Mouse (Mus musculus): ENCODE measurements around the gene Ier5. TPM values are rescaled to one million over a fixed set of nuclear protein-coding genes. Genes with fewer than 3 reads are reported as not detected.

The Ier5 gene
- polyA plus RNA-seq, 1 experiment from 2014 or later = 6.5 TPM

DNA sequence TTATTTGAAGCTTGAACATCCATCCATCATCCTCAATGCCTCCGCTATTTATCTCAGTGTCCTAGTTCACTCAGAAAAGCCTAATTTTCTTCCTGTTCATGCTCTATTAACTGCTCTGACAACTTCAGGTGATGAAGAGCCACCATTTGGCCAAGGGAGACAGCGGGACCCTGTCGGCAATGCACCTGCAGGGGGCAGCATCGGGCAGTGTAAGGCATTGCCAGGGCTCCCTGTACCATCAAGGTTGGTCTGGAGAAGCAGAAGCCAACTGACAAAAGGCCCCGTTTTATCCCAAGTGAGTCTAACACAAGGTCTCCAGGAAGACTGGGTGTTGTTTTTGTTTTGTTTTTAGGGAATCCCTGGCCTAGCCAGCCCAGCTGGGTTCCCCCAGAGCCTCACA lies 50.5 kb downstream of the Ier5 start:
- H3K4me1 ChIP-seq (ENCODE audit: control insufficient read depth, insufficient read depth, low read length) = peaks cover 13% of the 10 kb centered on the region
- H3K27ac ChIP-seq (ENCODE audit: low read depth, low read length) = no peak overlapping the region
- H3K9ac ChIP-seq (replicated peaks; ENCODE audit: low read depth, low read length) = no peak overlapping the region
- no peaks in the 10 kb centered on the region for H3K27me3 ChIP-seq (ENCODE audit: control insufficient read depth, insufficient read depth, low read length)
- H3K36me3 ChIP-seq (ENCODE audit: control insufficient read depth, insufficient read depth, low read length) = no peaks in the 10 kb centered on the region
- peak; percentile 86 for ATAC-seq (ENCODE audit: low read depth)
- H3K4me2 ChIP-seq (ENCODE audit: low read depth, low read length) = no peak overlapping the region
- 3% methylated on average over 5 of the region's 5 CpGs for WGBS
- H3K4me3 ChIP-seq (ENCODE audit: low read depth, low read length) = no peak overlapping the region
- H3K9me3 ChIP-seq (ENCODE audit: control insufficient read depth, low read length) = no peaks in the 10 kb centered on the region

Other genes starting within 250 kb of the Ier5 start
- 18.5 and 35.1 TPM in 2 replicates for gene Cacna1e, start 215.1 kb downstream of the Ier5 start, polyA plus RNA-seq (2014; fragmentation: Nextera tagmentation; extraction: Ambion mirVana)
- gene Mr1, start 47.2 kb upstream of the Ier5 start, polyA plus RNA-seq (2014; fragmentation: Nextera tagmentation; extraction: Ambion mirVana) = 1.0 and 1.3 TPM in 2 replicates
- 116 and 121 TPM in 2 replicates for gene Stx6, start 59.1 kb upstream of the Ier5 start, polyA plus RNA-seq (2014; fragmentation: Nextera tagmentation; extraction: Ambion mirVana)
- gene BC034090, start 144.8 kb upstream of the Ier5 start, polyA plus RNA-seq (2014; fragmentation: Nextera tagmentation; extraction: Ambion mirVana) = 3.8 and 4.1 TPM in 2 replicates

Data from neural tube, embryonic 14.5 days (tissue).